Mouse (Mus musculus): ENCODE measurements around the gene Gm6614.
"Not testable (repeated sequence)": the region's sequence is repeated elsewhere in the genome, so short reads cannot be mapped to it uniquely, and the experiment has no call there.

Gm6614 gene
- long read RNA-seq, experiment 1: 0 reads
- long read RNA-seq, experiment 2: 0 reads

- intact Hi-C loops (cut with DNase I): no loop called here
Observed at GRCm38 (mm10) chr6:142011364-142011955, at the start of gene Gm6614. Gm6614 (minus strand) TSS chr6:142011414.

- intact Hi-C loops (cut with DNase I): not testable (repeated sequence)
Observed at GRCm38 (mm10) chr6:142058281-142058680, 47.1 kb upstream of the Gm6614 start.

GRCm38 (mm10) chr6:142047689-142048088 lies 36.5 kb upstream of the Gm6614 start:
- intact Hi-C loops (cut with DNase I): no loop called here

- intact Hi-C loops (cut with DNase I): no loop called here
Observed at GRCm38 (mm10) chr6:142045746-142046145, 34.5 kb upstream of the Gm6614 start.

- intact Hi-C loops (cut with DNase I): no loop called here
Observed at GRCm38 (mm10) chr6:142041896-142042295, 30.7 kb upstream of the Gm6614 start.

- intact Hi-C loops (cut with DNase I): no loop called here
Observed at GRCm38 (mm10) chr6:142040306-142041175, 29.3 kb upstream of the Gm6614 start.

- intact Hi-C loops (cut with DNase I): no loop called here
Observed at GRCm38 (mm10) chr6:142035771-142036170, 24.6 kb upstream of the Gm6614 start.

GRCm38 (mm10) chr6:142021671-142022070 lies 10.5 kb upstream of the Gm6614 start:
- intact Hi-C loops (cut with DNase I): no loop called here

GRCm38 (mm10) chr6:141986772-141987171 lies 24.4 kb downstream of the Gm6614 start:
- intact Hi-C loops (cut with DNase I): no loop called here

- intact Hi-C loops (cut with DNase I): no loop called here
Observed at GRCm38 (mm10) chr6:141984644-141985043, 26.6 kb downstream of the Gm6614 start.

- intact Hi-C loops (cut with DNase I): no loop called here
Observed at GRCm38 (mm10) chr6:141962420-141962819, 48.8 kb downstream of the Gm6614 start.

GRCm38 (mm10) chr6:141961861-141962260 lies 49.4 kb downstream of the Gm6614 start:
- intact Hi-C loops (cut with DNase I): no loop called here

GRCm38 (mm10) chr6:141960482-141960881 lies 50.7 kb downstream of the Gm6614 start:
- intact Hi-C loops (cut with DNase I): no loop called here

GRCm38 (mm10) chr6:141946862-141947261 lies 64.4 kb downstream of the Gm6614 start, which contains the start of gene Slco1a1:
Slco1a1 (minus strand) TSS chr6:141946962.
- intact Hi-C loops (cut with DNase I): no loop called here

GRCm38 (mm10) chr6:141940451-141940850 lies 70.8 kb downstream of the Gm6614 start:
- intact Hi-C loops (cut with DNase I): no loop called here
